Mouse (Mus musculus) MEL (cell line): Measurements from ENCODE around the gene Arhgef15.

Experiments
- CHD2 ChIP-seq: IDR thresholded peaks from 2 replicates; pipeline ENCODE4 v1.6.1; 2011; ENCODE audit warnings: low read length, improper control_type of control experiment
- CTCF ChIP-seq, 3 experiments: IDR thresholded peaks in 2 of 3; conservative IDR thresholded peaks in 1 of 3; 2 replicates each; pipeline ENCODE4 v1.5.1; 2011 to 2012; ENCODE audit warnings: low read length in 3 of 3, low read depth in 2 of 3, mild to moderate bottlenecking in 2 of 3, improper control_type of control experiment in 1 of 3, inconsistent platforms in 1 of 3, mixed read lengths in 1 of 3, moderate library complexity in 1 of 3; ENCODE audit not compliant: control insufficient read depth in 1 of 3, insufficient read depth in 1 of 3, poor library complexity in 1 of 3, severe bottlenecking in 1 of 3
- EP300 ChIP-seq, 2 experiments: IDR thresholded peaks; 2 replicates each; pipeline ENCODE4 v1.6.1; 2011; ENCODE audit warnings: improper control_type of control experiment in 2 of 2, low read length in 2 of 2, low read depth in 1 of 2, mild to moderate bottlenecking in 1 of 2
- ETS1 ChIP-seq: IDR thresholded peaks from 2 replicates; pipeline ENCODE4 v1.6.1; 2012; ENCODE audit warnings: low read depth, mild to moderate bottlenecking, inconsistent platforms, low read length, improper control_type of control experiment, moderate library complexity
- HCFC1 ChIP-seq: IDR thresholded peaks from 2 replicates; pipeline ENCODE4 v1.6.1; 2012; ENCODE audit warnings: low read depth, mild to moderate bottlenecking, inconsistent platforms, low read length, improper control_type of control experiment, moderate library complexity
- MYC ChIP-seq: IDR thresholded peaks from 2 replicates; pipeline ENCODE4 v1.6.1; 2011; ENCODE audit warnings: low read depth, mild to moderate bottlenecking, low read length, improper control_type of control experiment, moderate library complexity
- POLR2A ChIP-seq, 2 experiments: IDR thresholded peaks; 2 replicates each; pipeline ENCODE4 v1.6.1; 2011 to 2012; ENCODE audit warnings: low read length in 2 of 2, mild to moderate bottlenecking in 2 of 2, control low read depth in 1 of 2, improper control_type of control experiment in 1 of 2, low read depth in 1 of 2, moderate library complexity in 1 of 2; ENCODE audit not compliant: control insufficient read depth in 1 of 2, insufficient read depth in 1 of 2, poor library complexity in 1 of 2
- POLR2AphosphoS2 ChIP-seq: IDR thresholded peaks from 2 replicates; pipeline ENCODE4 v1.6.1; 2011; ENCODE audit warnings: low read length, improper control_type of control experiment
- RCOR1 ChIP-seq: IDR thresholded peaks from 2 replicates; pipeline ENCODE4 v1.6.1; 2012; ENCODE audit warnings: low read depth, mild to moderate bottlenecking, inconsistent platforms, low read length, improper control_type of control experiment

DNA sequence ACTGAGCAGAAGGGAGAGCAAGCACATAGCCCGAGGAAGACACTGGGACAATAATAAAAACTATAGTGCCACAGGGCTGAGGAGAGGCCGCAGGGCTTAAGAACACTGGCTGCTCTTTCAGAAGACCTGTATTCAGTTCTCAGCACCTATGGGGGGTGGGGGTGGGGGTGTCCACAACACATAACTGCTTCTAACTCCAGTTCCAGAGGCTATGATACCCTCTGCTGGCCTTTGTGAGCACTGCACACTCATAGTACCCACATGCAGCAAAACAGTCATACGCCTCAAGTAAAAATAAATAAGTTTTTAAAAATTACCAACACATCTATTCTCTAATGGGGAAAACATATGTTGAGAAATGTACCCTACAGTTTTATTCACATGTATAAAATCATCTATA lies 37.1 kb upstream of the Arhgef15 start:
- TF ChIP-seq POLR2A (IDR thresholded peaks at IDR 0.05; ENCODE audit: control insufficient read depth in 1 of 2, insufficient read depth in 1 of 2, low read depth in 1 of 2, low read length in 2 of 2, poor library complexity in 1 of 2) = no peak
- TF ChIP-seq POLR2AphosphoS2 = no peak
- 0 out of 2 replicates have a peak, but pooled peaks have one; percentile 45 for TF ChIP-seq MYC
- TF ChIP-seq ETS1 = no peak
- no peak for TF ChIP-seq RCOR1
- TF ChIP-seq CTCF (IDR thresholded peaks at IDR 0.05 in 2 of 3, conservative IDR thresholded peaks at IDR 0.05 in 1 of 3; ENCODE audit: control insufficient read depth in 1 of 3, insufficient read depth in 1 of 3, low read depth in 2 of 3, low read length in 3 of 3, poor library complexity in 1 of 3, severe bottlenecking in 1 of 3) = peak; percentile 40 to 68 (median 53)
- TF ChIP-seq EP300 (IDR thresholded peaks at IDR 0.05; ENCODE audit: low read depth in 1 of 2, low read length in 2 of 2) = no peak
- no peak for TF ChIP-seq CHD2
- TF ChIP-seq HCFC1 = no peak
